Mouse (Mus musculus) kidney, postnatal 0 days (tissue): ENCODE measurements around the gene Myod1. TPM values are rescaled to one million over a fixed set of nuclear protein-coding genes. Genes with fewer than 3 reads are reported as not detected.

Experiments
- ATAC-seq: fragments of 200-750 bp; cut with Nextera tagmentation; replicated peaks from 2 replicates; pipeline ENCODE4 v1.8.0; 2017; ENCODE audit warnings: low read depth, moderate number of reproducible peaks, moderate TSS enrichment, moderate library complexity; ENCODE audit not compliant: low FRiP score
- DNase-seq: peaks from one replicate; pipeline ENCODE4 v3.0.0-alpha.2; 2016; ENCODE audit warnings: low spot score
- H3K27ac ChIP-seq: fragments of 300-500 bp; sonication (generic); 2 replicates; pipeline ENCODE4 v1.5.1; 2014; ENCODE audit warnings: mild to moderate bottlenecking
- H3K27me3 ChIP-seq: fragments of 300-500 bp; sonication (generic); 2 replicates; pipeline ENCODE4 v1.6.1; 2014; ENCODE audit warnings: low read length, mixed read lengths; ENCODE audit not compliant: insufficient read depth
- H3K36me3 ChIP-seq: fragments of 300-500 bp; sonication (generic); 2 replicates; pipeline ENCODE4 v1.6.1; 2014; ENCODE audit warnings: low read length, mixed read lengths; ENCODE audit not compliant: insufficient read depth
- H3K4me1 ChIP-seq: fragments of 300-500 bp; sonication (generic); replicated peaks from 2 replicates; pipeline ENCODE4 v1.6.1; 2014; ENCODE audit warnings: antibody characterized with exemption, low read length, mixed read lengths; ENCODE audit not compliant: insufficient read depth
- H3K4me2 ChIP-seq: fragments of 300-500 bp; sonication (generic); 2 replicates; pipeline ENCODE4 v1.6.1; 2014; ENCODE audit warnings: mild to moderate bottlenecking, low read length, moderate library complexity, mixed read lengths
- H3K4me3 ChIP-seq: fragments of 300-500 bp; sonication (generic); replicated peaks from 2 replicates; pipeline ENCODE4 v1.5.1; 2014; ENCODE audit warnings: low read depth, low read length
- H3K9ac ChIP-seq: fragments of 300-500 bp; sonication (generic); 2 replicates; pipeline ENCODE4 v1.6.1; 2014; ENCODE audit warnings: low read depth, low read length
- H3K9me3 ChIP-seq: fragments of 300-500 bp; sonication (generic); replicated peaks from 2 replicates; pipeline ENCODE4 v1.6.1; 2016; ENCODE audit warnings: low read length, inconsistent platforms, mixed read lengths
- CTCF ChIP-seq: IDR thresholded peaks from 2 replicates; pipeline ENCODE4 v1.5.1; 2016; ENCODE audit warnings: antibody characterized with exemption, low read depth, mild to moderate bottlenecking, moderate library complexity
- WGBS: fragments of 180-500 bp; shearing (Covaris S2); extraction: QIAGEN DNeasy Blood & Tissue Kit; methylation state at CpG from one replicate; pipeline ENCODE4 v1.1.7; 2014; 5-methylcytosine and 5-hydroxymethylcytosine counted together
- polyA plus RNA-seq: library from polyadenylated mRNA; unstranded; fragments of >200 nt; fragmentation: Nextera tagmentation; extraction: Ambion mirVana; gene quantifications from 2 replicates; pipeline ENCODE4 v1.2.1, GENCODE M21; 2015

The Myod1 gene
- polyA plus RNA-seq, 1 experiment from 2014 or later = not detected

GRCm38 (mm10) chr7:46389456-46390085 lies 13.3 kb downstream of the Myod1 start:
- no peaks in the 10 kb centered on the region for H3K9me3 ChIP-seq
- H3K27me3 ChIP-seq = peaks cover 16% of the 10 kb centered on the region; the same call in 1 of the 2 replicates
- H3K27ac ChIP-seq = no peak overlapping the region
- H3K4me3 ChIP-seq = no peak overlapping the region
- 74% methylated on average over 10 of the region's 10 CpGs for WGBS
- no peak for TF ChIP-seq CTCF
- ATAC-seq (no peak), DNase-seq (no peak)
- no peaks in the 10 kb centered on the region for H3K4me1 ChIP-seq
- no peak overlapping the region for H3K9ac ChIP-seq
- H3K36me3 ChIP-seq = no peaks in the 10 kb centered on the region
- H3K4me2 ChIP-seq = no peak overlapping the region

- H3K4me2 ChIP-seq = no peak overlapping the region
- no peaks in the 10 kb centered on the region for H3K36me3 ChIP-seq
- no peak overlapping the region for H3K9ac ChIP-seq
- no peaks in the 10 kb centered on the region for H3K4me1 ChIP-seq
- 54% methylated on average over 4 of the region's 4 CpGs for WGBS
- no peak for ATAC-seq
- no peak for TF ChIP-seq CTCF
- no peak overlapping the region for H3K27ac ChIP-seq
- H3K27me3 ChIP-seq = peaks cover 22% of the 10 kb centered on the region; the same call in 1 of the 2 replicates
- H3K4me3 ChIP-seq = no peak overlapping the region
- no peak for DNase-seq
- no peaks in the 10 kb centered on the region for H3K9me3 ChIP-seq
These were observed 14.0 kb downstream of the Myod1 start for GRCm38 (mm10) chr7:46390226-46390625.

- 56% methylated on average over 5 of the region's 5 CpGs for WGBS
- Histone ChIP-seq H3K27ac (no peak overlapping the region), H3K9me3 (no peaks in the 10 kb centered on the region), H3K36me3 (no peaks in the 10 kb centered on the region), H3K27me3 (peaks cover 24% of the 10 kb centered on the region), H3K9ac (no peak overlapping the region), H3K4me2 (no peak overlapping the region), H3K4me1 (peaks cover 10% of the 10 kb centered on the region), H3K4me3 (no peak overlapping the region)
- ATAC-seq (no peak), DNase-seq (no peak)
- TF ChIP-seq CTCF = no peak
These were observed 15.4 kb downstream of the Myod1 start for GRCm38 (mm10) chr7:46391701-46392100.

- H3K4me2 ChIP-seq = no peak overlapping the region
- H3K36me3 ChIP-seq = no peaks in the 10 kb centered on the region
- H3K9ac ChIP-seq = no peak overlapping the region
- peak; percentile 79 for DNase-seq
- H3K4me1 ChIP-seq = peaks cover 10% of the 10 kb centered on the region
- peaks cover 38% of the 10 kb centered on the region for H3K27me3 ChIP-seq
- 0% methylated on average over 2 of the region's 2 CpGs for WGBS
- peak; percentile 91 for TF ChIP-seq CTCF
- no peak overlapping the region for H3K27ac ChIP-seq
- ATAC-seq = no peak; the same call in 1 of the 2 replicates
- H3K4me3 ChIP-seq = no peak overlapping the region
- H3K9me3 ChIP-seq = no peaks in the 10 kb centered on the region
These were observed 16.8 kb downstream of the Myod1 start for GRCm38 (mm10) chr7:46393116-46393515.

- DNase-seq (no peak), ATAC-seq (no peak)
- H3K4me3 ChIP-seq = no peak overlapping the region
- no peaks in the 10 kb centered on the region for H3K36me3 ChIP-seq
- peaks cover 46% of the 10 kb centered on the region for H3K27me3 ChIP-seq
- H3K9me3 ChIP-seq = no peaks in the 10 kb centered on the region
- no peak overlapping the region for H3K27ac ChIP-seq
- 36% methylated on average over 12 of the region's 12 CpGs for WGBS
- H3K4me1 ChIP-seq = peaks cover 10% of the 10 kb centered on the region
- TF ChIP-seq CTCF = no peak
- no peak overlapping the region for H3K4me2 ChIP-seq
- no peak overlapping the region for H3K9ac ChIP-seq
These were observed 17.6 kb downstream of the Myod1 start for GRCm38 (mm10) chr7:46393718-46394511.

- ATAC-seq = no peak
- Histone ChIP-seq H3K27me3 (peaks cover 50% of the 10 kb centered on the region), H3K36me3 (no peaks in the 10 kb centered on the region), H3K4me2 (no peak overlapping the region), H3K27ac (no peak overlapping the region), H3K9ac (no peak overlapping the region), H3K9me3 (no peaks in the 10 kb centered on the region), H3K4me1 (peaks cover 10% of the 10 kb centered on the region), H3K4me3 (no peak overlapping the region)
- no peak for DNase-seq
- no peak for TF ChIP-seq CTCF
- WGBS = 59% methylated on average over 4 of the region's 4 CpGs
These were observed 18.7 kb downstream of the Myod1 start for GRCm38 (mm10) chr7:46394933-46395332.
